Mouse (Mus musculus) ES-E14 (cell line): ENCODE data around the gene Defa23.
"Not testable (repeated sequence)": the region's sequence is repeated elsewhere in the genome, so short reads cannot be mapped to it uniquely, and the experiment has no call there.

Source experiments
- CHD2 ChIP-seq: IDR thresholded peaks from 2 replicates; pipeline ENCODE4 v1.6.1; 2014; ENCODE audit warnings: mild to moderate bottlenecking, low read depth, low read length, inconsistent platforms
- MAFK ChIP-seq: IDR thresholded peaks from 2 replicates; pipeline ENCODE4 v1.6.1; 2014; ENCODE audit warnings: mild to moderate bottlenecking, low read depth, low read length, inconsistent platforms; ENCODE audit not compliant: insufficient read depth
- ZC3H11A ChIP-seq: IDR thresholded peaks from 2 replicates; pipeline ENCODE4 v1.6.1; 2012; ENCODE audit warnings: low read depth, mild to moderate bottlenecking, inconsistent platforms, low read length, borderline replicate concordance
- ZNF384 ChIP-seq: IDR thresholded peaks from 2 replicates; pipeline ENCODE4 v1.6.1; 2012; ENCODE audit warnings: low read depth, low read length, inconsistent platforms

DNA sequence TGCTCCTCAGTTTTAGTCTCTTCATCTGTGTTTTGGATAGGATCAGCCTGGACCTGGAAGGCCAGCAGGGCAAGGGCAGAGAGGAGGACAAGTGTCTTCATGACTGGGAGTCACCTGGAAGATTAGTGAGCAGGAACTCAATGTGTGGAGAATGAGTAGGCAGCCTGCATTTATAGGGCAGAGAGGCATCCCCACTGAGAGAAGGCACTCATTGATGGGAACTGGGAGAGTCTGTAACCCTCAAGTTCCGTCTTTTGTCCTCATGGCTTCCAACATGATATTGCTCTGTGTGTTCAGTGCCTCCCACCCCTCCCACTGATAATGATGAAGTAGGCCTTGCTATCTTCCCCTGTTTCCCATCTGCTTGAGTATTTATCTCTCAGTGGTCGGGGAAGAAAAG is 41.1 kb downstream of the Defa23 start, which contains the start of gene Gm14851:
- TF ChIP-seq CHD2, ZNF384, MAFK, ZC3H11A: not testable (repeated sequence)
